Mouse (Mus musculus) cortical plate, adult 2 months (tissue): ENCODE data around the gene 1700001O22Rik.

Experiments
- CTCF ChIP-seq: fragments of 200-500 bp; IDR thresholded peaks from 2 replicates; pipeline ENCODE4 v1.5.1; 2011; ENCODE audit warnings: mild to moderate bottlenecking, control low read depth, low read length; ENCODE audit not compliant: insufficient read depth; ENCODE audit errors: extremely low read depth
- POLR2A ChIP-seq: fragments of 200-500 bp; IDR thresholded peaks from 2 replicates; pipeline ENCODE4 v1.6.1; 2011; ENCODE audit warnings: mild to moderate bottlenecking, low read length, control low read depth; ENCODE audit not compliant: insufficient read depth; ENCODE audit errors: extremely low read depth

- TF ChIP-seq POLR2A (peak; percentile 66; the same call in 1 of the 2 replicates), CTCF (peak; percentile 73)
These were observed 24.5 kb upstream of the 1700001O22Rik start for GRCm38 (mm10) chr2:30827749-30828475.
